Mouse (Mus musculus): ENCODE results near the gene Gm20388. TPM values are rescaled to one million over a fixed set of nuclear protein-coding genes. Genes with fewer than 3 reads are reported as not detected.

Gm20388 gene
- polyA plus RNA-seq, 1 experiment = 10.6 TPM

- 48% methylated on average over 6 of the region's 6 CpGs for WGBS
- no peak overlapping the region for H3K4me3 ChIP-seq (replicated peaks; ENCODE audit: control insufficient read depth, low read depth, low read length)
- TF ChIP-seq POLR2A (IDR thresholded peaks at IDR 0.05; ENCODE audit: borderline replicate concordance, control insufficient read depth, low read depth, low read length) (no peak), CTCF (IDR thresholded peaks at IDR 0.05; ENCODE audit: control insufficient read depth, insufficient read depth, low read length) (no peak)
- no peak overlapping the region for H3K27ac ChIP-seq (ENCODE audit: control insufficient read depth, insufficient read depth, low read depth, low read length, poor library complexity)
- H3K4me1 ChIP-seq (ENCODE audit: control insufficient read depth, insufficient read depth, low read length) = peaks cover 7% of the 10 kb centered on the region
These were observed 531.0 kb downstream of the Gm20388 start for GRCm38 (mm10) chr8:120441637-120442036.

- Histone ChIP-seq H3K27ac (ENCODE audit: control insufficient read depth, insufficient read depth, low read depth, low read length, poor library complexity) (no peak overlapping the region), H3K4me1 (ENCODE audit: control insufficient read depth, insufficient read depth, low read length) (peaks cover 7% of the 10 kb centered on the region), H3K4me3 (replicated peaks; ENCODE audit: control insufficient read depth, low read depth, low read length) (no peak overlapping the region)
- WGBS = 53% methylated on average over 4 of the region's 4 CpGs
- TF ChIP-seq POLR2A (IDR thresholded peaks at IDR 0.05; ENCODE audit: borderline replicate concordance, control insufficient read depth, low read depth, low read length) (no peak), CTCF (IDR thresholded peaks at IDR 0.05; ENCODE audit: control insufficient read depth, insufficient read depth, low read length) (no peak)
These were observed 531.8 kb downstream of the Gm20388 start for GRCm38 (mm10) chr8:120442306-120443003.

GRCm38 (mm10) chr8:120445249-120445648, 534.6 kb downstream of the Gm20388 start:
- WGBS = 38% methylated on average over 10 of the region's 10 CpGs
- TF ChIP-seq CTCF (IDR thresholded peaks at IDR 0.05; ENCODE audit: control insufficient read depth, insufficient read depth, low read length) (no peak), POLR2A (IDR thresholded peaks at IDR 0.05; ENCODE audit: borderline replicate concordance, control insufficient read depth, low read depth, low read length) (no peak)
- H3K4me1 ChIP-seq (ENCODE audit: control insufficient read depth, insufficient read depth, low read length) = peaks cover 6% of the 10 kb centered on the region
- peak overlapping the region; percentile 6; the same call in 1 of the 2 replicates for H3K27ac ChIP-seq (ENCODE audit: control insufficient read depth, insufficient read depth, low read depth, low read length, poor library complexity)
- no peak overlapping the region for H3K4me3 ChIP-seq (replicated peaks; ENCODE audit: control insufficient read depth, low read depth, low read length)

GRCm38 (mm10) chr8:120448131-120448530, 537.5 kb downstream of the Gm20388 start:
- H3K4me1 ChIP-seq (ENCODE audit: control insufficient read depth, insufficient read depth, low read length) = peaks cover 6% of the 10 kb centered on the region
- TF ChIP-seq POLR2A (IDR thresholded peaks at IDR 0.05; ENCODE audit: borderline replicate concordance, control insufficient read depth, low read depth, low read length) (no peak), CTCF (IDR thresholded peaks at IDR 0.05; ENCODE audit: control insufficient read depth, insufficient read depth, low read length) (no peak)
- H3K27ac ChIP-seq (ENCODE audit: control insufficient read depth, insufficient read depth, low read depth, low read length, poor library complexity) = no peak overlapping the region
- no peak overlapping the region for H3K4me3 ChIP-seq (replicated peaks; ENCODE audit: control insufficient read depth, low read depth, low read length)
- WGBS = 84% methylated on average over 6 of the region's 6 CpGs

GRCm38 (mm10) chr8:120449139-120449538, 538.5 kb downstream of the Gm20388 start:
- TF ChIP-seq CTCF (IDR thresholded peaks at IDR 0.05; ENCODE audit: control insufficient read depth, insufficient read depth, low read length) = no peak
- TF ChIP-seq POLR2A (IDR thresholded peaks at IDR 0.05; ENCODE audit: borderline replicate concordance, control insufficient read depth, low read depth, low read length) = no peak
- Histone ChIP-seq H3K4me3 (replicated peaks; ENCODE audit: control insufficient read depth, low read depth, low read length) (no peak overlapping the region), H3K27ac (ENCODE audit: control insufficient read depth, insufficient read depth, low read depth, low read length, poor library complexity) (no peak overlapping the region), H3K4me1 (ENCODE audit: control insufficient read depth, insufficient read depth, low read length) (peaks cover 6% of the 10 kb centered on the region)
- 89% methylated on average over 4 of the region's 4 CpGs for WGBS

GRCm38 (mm10) chr8:120449608-120450031, 539.0 kb downstream of the Gm20388 start:
- WGBS = 79% methylated on average over 17 of the region's 17 CpGs
- TF ChIP-seq POLR2A (IDR thresholded peaks at IDR 0.05; ENCODE audit: borderline replicate concordance, control insufficient read depth, low read depth, low read length) = no peak
- TF ChIP-seq CTCF (IDR thresholded peaks at IDR 0.05; ENCODE audit: control insufficient read depth, insufficient read depth, low read length) = no peak
- peaks cover 6% of the 10 kb centered on the region for H3K4me1 ChIP-seq (ENCODE audit: control insufficient read depth, insufficient read depth, low read length)
- H3K27ac ChIP-seq (ENCODE audit: control insufficient read depth, insufficient read depth, low read depth, low read length, poor library complexity) = no peak overlapping the region
- no peak overlapping the region for H3K4me3 ChIP-seq (replicated peaks; ENCODE audit: control insufficient read depth, low read depth, low read length)

- H3K4me1 ChIP-seq (ENCODE audit: control insufficient read depth, insufficient read depth, low read length) = peaks cover 8% of the 10 kb centered on the region
- H3K4me3 ChIP-seq (replicated peaks; ENCODE audit: control insufficient read depth, low read depth, low read length) = no peak overlapping the region
- TF ChIP-seq CTCF (IDR thresholded peaks at IDR 0.05; ENCODE audit: control insufficient read depth, insufficient read depth, low read length) = no peak
- TF ChIP-seq POLR2A (IDR thresholded peaks at IDR 0.05; ENCODE audit: borderline replicate concordance, control insufficient read depth, low read depth, low read length) = no peak
- H3K27ac ChIP-seq (ENCODE audit: control insufficient read depth, insufficient read depth, low read depth, low read length, poor library complexity) = no peak overlapping the region
- 82% methylated on average over 2 of the region's 2 CpGs for WGBS
These were observed 541.5 kb downstream of the Gm20388 start for GRCm38 (mm10) chr8:120452111-120452510.

GRCm38 (mm10) chr8:120454404-120454803, 543.8 kb downstream of the Gm20388 start:
- 79% methylated on average over 6 of the region's 6 CpGs for WGBS
- Histone ChIP-seq H3K27ac (ENCODE audit: control insufficient read depth, insufficient read depth, low read depth, low read length, poor library complexity) (no peak overlapping the region), H3K4me3 (replicated peaks; ENCODE audit: control insufficient read depth, low read depth, low read length) (no peak overlapping the region), H3K4me1 (ENCODE audit: control insufficient read depth, insufficient read depth, low read length) (peaks cover 8% of the 10 kb centered on the region)
- TF ChIP-seq CTCF (IDR thresholded peaks at IDR 0.05; ENCODE audit: control insufficient read depth, insufficient read depth, low read length) (no peak), POLR2A (IDR thresholded peaks at IDR 0.05; ENCODE audit: borderline replicate concordance, control insufficient read depth, low read depth, low read length) (no peak)

Measured in bone marrow, adult 2 months (tissue).